Mouse (Mus musculus) neural tube, embryonic 11.5 days (tissue): ENCODE data around the gene Thsd7a. TPM values are rescaled to one million over a fixed set of nuclear protein-coding genes. Genes with fewer than 3 reads are reported as not detected.

Source experiments
- ATAC-seq: fragments of 200-750 bp; cut with Nextera tagmentation; 2 replicates; pipeline ENCODE4 v1.8.0; 2017; ENCODE audit warnings: moderate number of reproducible peaks, mild to moderate bottlenecking, moderate TSS enrichment, moderate library complexity; ENCODE audit not compliant: insufficient read depth, low FRiP score, low TSS enrichment
- DNase-seq: peaks from one replicate; pipeline ENCODE4 v3.0.0-alpha.2; 2015; ENCODE audit warnings: low spot score
- H3K27ac ChIP-seq: fragments of 300-500 bp; sonication (generic); 2 replicates; pipeline ENCODE4 v1.5.1; 2014; ENCODE audit warnings: low read depth, mild to moderate bottlenecking, low read length
- H3K27me3 ChIP-seq: fragments of 300-500 bp; sonication (generic); 2 replicates; pipeline ENCODE4 v1.6.1; 2014; ENCODE audit warnings: mild to moderate bottlenecking, low read length, mixed read lengths; ENCODE audit not compliant: control insufficient read depth, insufficient read depth
- H3K36me3 ChIP-seq: fragments of 300-500 bp; sonication (generic); 2 replicates; pipeline ENCODE4 v1.6.1; 2014; ENCODE audit warnings: mild to moderate bottlenecking, low read length, moderate library complexity, mixed read lengths; ENCODE audit not compliant: control insufficient read depth, insufficient read depth
- H3K4me1 ChIP-seq: fragments of 300-500 bp; sonication (generic); 2 replicates; pipeline ENCODE4 v1.6.1; 2014; ENCODE audit warnings: low read length, mixed read lengths; ENCODE audit not compliant: control insufficient read depth, insufficient read depth
- H3K4me2 ChIP-seq: fragments of 300-500 bp; sonication (generic); 2 replicates; pipeline ENCODE4 v1.6.1; 2014; ENCODE audit warnings: low read depth, mild to moderate bottlenecking, moderate library complexity
- H3K4me3 ChIP-seq: fragments of 300-500 bp; sonication (generic); 2 replicates; pipeline ENCODE4 v1.5.1; 2014; ENCODE audit warnings: low read depth, low read length
- H3K9ac ChIP-seq: fragments of 300-500 bp; sonication (generic); 2 replicates; pipeline ENCODE4 v1.6.1; 2014; ENCODE audit warnings: mild to moderate bottlenecking, low read length
- H3K9me3 ChIP-seq: fragments of 300-500 bp; sonication (generic); 2 replicates; pipeline ENCODE4 v1.6.1; 2016; ENCODE audit warnings: low read length; ENCODE audit not compliant: control insufficient read depth
- WGBS: fragments of 180-500 bp; shearing (Covaris S2); extraction: QIAGEN DNeasy Blood & Tissue Kit; methylation state at CpG from one replicate; pipeline ENCODE4 v1.1.7; 2014; 5-methylcytosine and 5-hydroxymethylcytosine counted together
- polyA plus RNA-seq: library from polyadenylated mRNA; unstranded; fragments of >200 nt; fragmentation: Nextera tagmentation; extraction: Ambion mirVana; gene quantifications from 2 replicates; pipeline ENCODE4 v1.2.1, GENCODE M21; 2014

Thsd7a gene
- polyA plus RNA-seq, 1 experiment from 2014 or later = 21.0 TPM

DNA sequence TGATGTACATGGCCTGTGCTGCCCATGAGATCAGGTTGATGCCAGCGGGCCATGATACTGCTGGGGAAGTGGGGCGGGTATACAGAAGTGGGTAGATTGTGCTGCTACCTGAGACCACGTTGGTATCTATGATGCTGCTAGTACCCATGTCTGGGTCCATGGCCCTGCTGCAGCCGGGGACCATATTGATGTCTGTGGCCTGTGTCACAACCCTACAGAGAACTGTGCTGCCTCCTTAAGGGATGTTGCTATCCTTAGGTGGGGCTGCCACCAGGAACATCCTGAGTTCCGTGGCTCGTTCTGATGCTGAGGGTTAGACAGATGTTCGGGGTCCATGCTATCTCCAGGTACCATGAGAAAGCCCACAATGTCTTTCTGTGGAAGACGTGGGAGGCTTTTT is 33.1 kb downstream of the Thsd7a start:
- H3K4me3 ChIP-seq = no peak overlapping the region
- H3K4me1 ChIP-seq = no peaks in the 10 kb centered on the region
- WGBS = 93% methylated on average over 8 of the region's 8 CpGs
- no peak overlapping the region for H3K4me2 ChIP-seq
- no peaks in the 10 kb centered on the region for H3K36me3 ChIP-seq
- ATAC-seq = no peak
- no peak overlapping the region for H3K27ac ChIP-seq
- no peak for DNase-seq
- no peaks in the 10 kb centered on the region for H3K27me3 ChIP-seq
- no peak overlapping the region for H3K9ac ChIP-seq
- H3K9me3 ChIP-seq = no peaks in the 10 kb centered on the region

DNA sequence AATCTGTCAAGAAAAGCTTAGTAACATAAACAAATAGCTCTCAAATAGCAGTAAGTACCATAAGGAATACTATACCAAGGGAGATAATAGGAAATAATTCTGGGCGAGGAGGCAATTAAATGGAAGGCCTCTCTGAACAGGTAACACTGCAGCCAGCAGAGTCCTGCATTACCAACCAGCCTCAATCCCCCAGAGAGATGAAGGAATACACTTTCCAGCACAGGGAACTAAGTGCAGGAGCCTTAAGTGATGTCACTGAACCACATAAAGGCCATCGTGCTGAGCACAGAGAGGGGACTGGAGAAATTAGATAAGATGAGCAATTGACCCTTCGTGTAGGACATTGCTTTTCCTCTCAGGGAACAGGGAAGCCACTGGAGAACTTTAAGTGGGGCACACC is 36.6 kb downstream of the Thsd7a start:
- H3K4me2 ChIP-seq = no peak overlapping the region
- H3K9ac ChIP-seq = no peak overlapping the region
- ATAC-seq = no peak
- no peaks in the 10 kb centered on the region for H3K36me3 ChIP-seq
- DNase-seq = no peak
- H3K27me3 ChIP-seq = no peaks in the 10 kb centered on the region
- H3K9me3 ChIP-seq = no peaks in the 10 kb centered on the region
- no peak overlapping the region for H3K4me3 ChIP-seq
- H3K4me1 ChIP-seq = no peaks in the 10 kb centered on the region
- no peak overlapping the region for H3K27ac ChIP-seq
- WGBS = 65% methylated on average over 3 of the region's 3 CpGs

DNA sequence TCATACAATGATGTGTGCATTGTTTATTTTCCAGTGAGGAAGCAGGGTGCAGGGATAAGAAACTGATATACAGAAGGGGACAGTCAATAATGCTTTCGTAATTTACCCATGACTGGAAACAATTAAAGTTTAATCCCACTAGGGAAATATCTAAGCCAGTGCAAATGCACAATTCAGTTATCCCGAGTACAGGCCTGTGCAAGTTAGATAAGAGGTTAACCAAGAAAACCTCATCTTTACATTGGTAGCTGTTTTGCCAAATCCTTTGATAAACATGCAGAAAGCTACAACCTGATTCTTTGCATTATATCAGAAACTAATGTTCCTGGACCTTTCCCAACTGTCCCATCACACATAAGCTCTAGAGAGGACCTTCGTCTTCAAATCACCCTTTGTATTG is 46.3 kb downstream of the Thsd7a start:
- Histone ChIP-seq H3K27me3 (no peaks in the 10 kb centered on the region), H3K4me3 (no peak overlapping the region), H3K27ac (no peak overlapping the region), H3K36me3 (no peaks in the 10 kb centered on the region), H3K4me2 (no peak overlapping the region), H3K9me3 (no peaks in the 10 kb centered on the region), H3K4me1 (no peaks in the 10 kb centered on the region), H3K9ac (no peak overlapping the region)
- 78% methylated on average over 3 of the region's 3 CpGs for WGBS
- ATAC-seq (no peak), DNase-seq (no peak)

DNA sequence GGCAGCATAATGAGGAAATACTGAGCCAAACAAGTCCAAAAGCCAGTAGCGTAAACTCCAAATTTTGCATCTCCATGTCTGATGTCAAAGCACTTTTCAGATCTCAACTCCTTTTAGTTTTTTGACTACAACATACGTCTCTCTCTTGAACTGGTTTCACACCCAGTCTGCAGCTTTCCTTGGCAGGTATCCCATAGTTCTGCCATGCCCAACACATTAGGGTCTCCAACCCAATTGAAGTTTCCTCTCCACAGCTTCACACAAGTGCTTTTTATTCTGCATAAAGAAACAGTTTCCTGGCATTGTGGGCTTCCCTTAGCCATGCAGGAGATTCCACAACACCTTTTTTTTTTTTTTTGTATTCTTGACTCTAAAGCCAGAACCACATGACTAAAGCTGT is 50.1 kb downstream of the Thsd7a start:
- Histone ChIP-seq H3K36me3 (no peaks in the 10 kb centered on the region), H3K4me3 (no peak overlapping the region), H3K9ac (no peak overlapping the region), H3K27me3 (no peaks in the 10 kb centered on the region), H3K4me2 (no peak overlapping the region), H3K9me3 (no peaks in the 10 kb centered on the region), H3K27ac (no peak overlapping the region), H3K4me1 (no peaks in the 10 kb centered on the region)
- 93% methylated on average over 2 of the region's 2 CpGs for WGBS
- ATAC-seq (no peak), DNase-seq (no peak)

DNA sequence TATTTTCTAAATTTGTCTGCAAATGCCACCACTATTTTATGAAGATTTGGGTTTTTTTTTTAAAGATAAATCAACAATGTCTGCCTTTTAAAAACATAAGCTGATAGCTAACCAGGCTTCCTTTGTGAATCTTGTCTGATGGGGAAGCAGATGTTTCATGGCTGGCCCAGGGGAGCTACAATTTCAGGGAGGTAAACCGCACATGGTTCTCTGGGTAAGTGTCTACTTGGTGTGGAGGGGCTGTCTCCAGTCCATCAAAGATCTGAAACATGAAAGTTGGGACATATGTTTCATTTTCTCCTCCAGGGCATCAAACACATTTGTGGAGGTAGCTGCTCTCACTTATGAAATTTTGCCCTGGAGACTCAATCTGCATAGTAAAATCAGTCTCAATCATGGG is 55.5 kb downstream of the Thsd7a start:
- 65% methylated on average over 1 of the region's 1 CpGs for WGBS
- Histone ChIP-seq H3K9me3 (no peaks in the 10 kb centered on the region), H3K36me3 (no peaks in the 10 kb centered on the region), H3K4me1 (no peaks in the 10 kb centered on the region), H3K27ac (no peak overlapping the region), H3K9ac (no peak overlapping the region), H3K4me3 (no peak overlapping the region), H3K4me2 (no peak overlapping the region), H3K27me3 (no peaks in the 10 kb centered on the region)
- no peak for ATAC-seq
- peak; percentile 13 for DNase-seq

DNA sequence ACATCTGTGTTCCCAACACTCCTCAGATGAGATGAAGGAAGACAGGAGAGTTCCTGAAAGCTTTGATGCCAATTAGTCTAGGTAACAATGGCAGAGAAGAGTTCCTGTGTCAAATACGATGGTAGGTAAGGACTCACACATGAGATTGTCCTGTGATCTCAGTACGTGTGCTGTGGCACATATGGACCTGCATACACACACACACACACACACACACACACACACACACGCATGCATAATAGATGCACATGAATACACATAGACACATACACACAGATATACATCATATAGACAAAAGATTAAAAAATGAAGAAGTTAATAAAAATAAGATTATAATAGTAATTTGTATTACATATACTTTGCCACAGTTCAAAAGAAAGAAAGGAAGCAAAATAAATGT is 56.0 kb downstream of the Thsd7a start:
- Histone ChIP-seq H3K27ac (no peak overlapping the region), H3K9me3 (no peaks in the 10 kb centered on the region), H3K4me3 (no peak overlapping the region), H3K4me2 (no peak overlapping the region), H3K9ac (no peak overlapping the region), H3K27me3 (no peaks in the 10 kb centered on the region), H3K4me1 (no peaks in the 10 kb centered on the region), H3K36me3 (no peaks in the 10 kb centered on the region)
- 83% methylated on average over 3 of the region's 3 CpGs for WGBS
- ATAC-seq = no peak
- no peak for DNase-seq

DNA sequence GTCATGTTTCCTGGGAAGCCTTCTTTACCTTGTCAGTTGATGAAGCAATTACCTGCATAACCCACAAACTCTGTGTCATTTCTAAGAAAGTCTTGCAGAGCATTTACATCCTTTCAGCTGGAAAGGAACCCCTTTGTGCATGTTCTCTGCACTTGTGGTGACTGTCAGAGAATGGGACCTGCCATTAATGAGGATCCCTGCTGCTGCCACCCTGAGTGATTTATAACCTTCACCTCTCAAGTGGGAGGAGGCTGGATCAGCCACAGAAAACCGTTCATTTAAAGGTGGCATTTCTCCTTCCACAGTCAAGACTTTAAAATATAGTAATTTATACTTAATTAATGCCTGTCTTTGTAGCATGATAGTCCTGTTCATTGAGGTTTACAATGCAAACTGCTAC is 99.6 kb downstream of the Thsd7a start:
- Histone ChIP-seq H3K9me3 (no peaks in the 10 kb centered on the region), H3K4me3 (no peak overlapping the region), H3K27me3 (no peaks in the 10 kb centered on the region), H3K4me2 (no peak overlapping the region), H3K9ac (no peak overlapping the region), H3K27ac (no peak overlapping the region), H3K4me1 (no peaks in the 10 kb centered on the region), H3K36me3 (no peaks in the 10 kb centered on the region)
- 6% methylated on average over 1 of the region's 1 CpGs for WGBS
- ATAC-seq = no peak
- DNase-seq = no peak

DNA sequence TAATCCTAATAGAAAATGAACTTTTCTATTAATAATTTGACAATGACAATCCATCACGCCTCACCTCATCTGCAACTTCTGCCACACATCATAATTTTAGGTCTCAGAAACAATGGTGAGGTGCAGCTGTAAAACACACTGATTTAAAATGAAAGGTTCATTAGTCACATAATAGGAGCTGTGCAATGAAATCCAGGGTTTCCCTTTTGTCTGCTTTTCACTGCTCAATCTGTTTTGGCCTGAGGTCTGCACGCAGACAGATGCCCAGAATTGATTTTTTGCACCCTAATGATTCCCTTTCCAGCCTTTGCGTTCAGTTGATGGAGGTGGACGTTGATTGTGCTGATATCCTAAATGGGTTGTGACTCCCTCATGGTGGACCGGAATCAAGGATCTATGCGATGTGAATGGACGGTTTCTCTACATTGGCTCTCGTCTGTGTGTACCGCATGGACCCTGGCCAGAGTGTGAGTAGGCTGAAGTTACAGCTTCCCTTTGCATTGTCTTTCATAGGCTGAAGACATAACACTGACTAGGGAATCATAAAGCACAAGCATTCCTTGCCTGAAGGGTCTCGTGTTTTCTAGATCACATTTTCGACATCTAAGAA is 120.5 kb downstream of the Thsd7a start:
- no peak overlapping the region for H3K27ac ChIP-seq
- H3K27me3 ChIP-seq = no peaks in the 10 kb centered on the region
- no peaks in the 10 kb centered on the region for H3K9me3 ChIP-seq
- DNase-seq (no peak), ATAC-seq (no peak)
- H3K4me3 ChIP-seq = no peak overlapping the region
- H3K9ac ChIP-seq = no peak overlapping the region
- H3K36me3 ChIP-seq = no peaks in the 10 kb centered on the region
- 80% methylated on average over 11 of the region's 11 CpGs for WGBS
- H3K4me1 ChIP-seq = no peaks in the 10 kb centered on the region
- H3K4me2 ChIP-seq = no peak overlapping the region

DNA sequence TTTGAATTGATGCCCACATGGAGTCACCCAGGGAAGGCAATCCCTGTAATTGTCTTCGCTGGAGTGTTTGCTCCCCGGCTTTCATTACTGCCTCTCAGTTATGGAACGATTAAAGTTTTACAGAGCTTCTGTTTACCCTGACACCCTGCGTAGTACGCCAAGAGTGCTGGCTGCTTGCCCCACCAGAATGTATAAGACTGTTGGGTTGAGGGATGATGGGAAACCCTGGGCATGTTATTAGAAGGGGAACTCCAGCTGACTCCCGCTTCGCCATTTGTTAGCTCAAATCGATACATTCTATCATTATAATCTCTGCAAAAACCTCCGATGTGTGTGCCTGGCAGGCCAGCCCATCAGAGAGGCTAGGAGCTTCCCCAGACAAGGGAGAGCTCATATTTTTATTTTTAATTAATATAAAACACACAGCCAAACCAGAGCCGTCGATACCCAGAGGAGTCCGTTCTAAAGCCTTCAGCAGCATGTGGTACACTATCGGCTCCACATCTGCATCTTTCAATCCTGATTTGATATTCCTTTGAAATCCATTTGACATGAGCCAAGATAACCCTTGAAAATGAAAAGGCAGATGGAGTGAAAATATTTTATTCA is 142.5 kb downstream of the Thsd7a start:
- H3K4me2 ChIP-seq = no peak overlapping the region
- H3K27me3 ChIP-seq = no peaks in the 10 kb centered on the region
- no peaks in the 10 kb centered on the region for H3K9me3 ChIP-seq
- 88% methylated on average over 13 of the region's 13 CpGs for WGBS
- DNase-seq (no peak), ATAC-seq (no peak)
- no peak overlapping the region for H3K4me3 ChIP-seq
- no peak overlapping the region for H3K9ac ChIP-seq
- H3K36me3 ChIP-seq = no peaks in the 10 kb centered on the region
- no peaks in the 10 kb centered on the region for H3K4me1 ChIP-seq
- no peak overlapping the region for H3K27ac ChIP-seq
